Mouse (Mus musculus): ENCODE measurements at regions not wholly inside any gene's neighbourhood (a gene's known extent, or its start where the extent isn't known, plus 50 kb on each side); places are given as distances from the start of the nearest gene placed in this dataset.

- TF ChIP-seq CTCF (IDR thresholded peaks at IDR 0.05) (no peak), EP300 (IDR thresholded peaks at IDR 0.05) (no peak)
- Histone ChIP-seq H3K9ac (replicated peaks; ENCODE audit: low read depth) (no peak overlapping the region), H3K4me1 (ENCODE audit: insufficient read depth, low read depth, low read length) (no peaks in the 10 kb centered on the region), H3K4me3 (ENCODE audit: low read depth, low read length) (no peak overlapping the region), H3K4me2 (replicated peaks; ENCODE audit: low read depth, low read length) (no peak overlapping the region), H3K27me3 (replicated peaks; ENCODE audit: insufficient read depth, low read length) (no peaks in the 10 kb centered on the region), H3K36me3 (ENCODE audit: insufficient read depth, low read length) (no peaks in the 10 kb centered on the region), H3K27ac (ENCODE audit: low read length) (no peak overlapping the region), H3K9me3 (ENCODE audit: low read length) (no peaks in the 10 kb centered on the region)
- DNase-seq (ENCODE audit: low spot score) (no peak), ATAC-seq (no peak)
- 95% methylated on average over 1 of the region's 1 CpGs for WGBS
Measured at GRCm38 (mm10) chr13:6270546-6270945, 277.4 kb upstream of the Pitrm1 start.

DNA sequence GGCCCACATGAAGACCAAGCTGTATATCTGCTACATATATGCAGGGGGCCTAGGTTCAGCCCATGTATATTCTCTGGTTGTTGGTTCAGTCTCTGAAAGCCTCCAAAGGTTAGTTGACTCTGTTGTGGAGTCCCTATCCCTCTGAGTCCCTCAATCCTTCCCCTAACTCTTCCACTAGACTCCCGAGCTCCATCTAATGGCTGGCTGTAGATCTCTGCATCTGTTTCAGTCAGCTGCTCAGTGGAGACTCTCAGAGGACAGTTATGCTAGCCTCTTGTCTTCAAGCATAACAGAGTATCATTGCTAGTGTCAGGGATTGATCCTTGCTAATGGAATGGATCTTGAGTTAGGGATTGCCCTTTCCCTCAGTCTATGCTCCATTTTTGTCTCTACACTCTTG, 275.0 kb upstream of the Pitrm1 start:
- DNase-seq (ENCODE audit: low spot score) (no peak), ATAC-seq (no peak)
- Histone ChIP-seq H3K4me1 (ENCODE audit: insufficient read depth, low read depth, low read length) (no peaks in the 10 kb centered on the region), H3K27me3 (replicated peaks; ENCODE audit: insufficient read depth, low read length) (no peaks in the 10 kb centered on the region), H3K9ac (replicated peaks; ENCODE audit: low read depth) (no peak overlapping the region), H3K27ac (ENCODE audit: low read length) (no peak overlapping the region), H3K4me3 (ENCODE audit: low read depth, low read length) (no peak overlapping the region), H3K9me3 (ENCODE audit: low read length) (no peaks in the 10 kb centered on the region), H3K4me2 (replicated peaks; ENCODE audit: low read depth, low read length) (no peak overlapping the region), H3K36me3 (ENCODE audit: insufficient read depth, low read length) (no peaks in the 10 kb centered on the region)
- 65% methylated on average over 1 of the region's 1 CpGs for WGBS
- no peak for TF ChIP-seq EP300 (IDR thresholded peaks at IDR 0.05)
- 0 out of 2 replicates have a peak, but pooled peaks have one; percentile 11 for TF ChIP-seq CTCF (IDR thresholded peaks at IDR 0.05)

DNA sequence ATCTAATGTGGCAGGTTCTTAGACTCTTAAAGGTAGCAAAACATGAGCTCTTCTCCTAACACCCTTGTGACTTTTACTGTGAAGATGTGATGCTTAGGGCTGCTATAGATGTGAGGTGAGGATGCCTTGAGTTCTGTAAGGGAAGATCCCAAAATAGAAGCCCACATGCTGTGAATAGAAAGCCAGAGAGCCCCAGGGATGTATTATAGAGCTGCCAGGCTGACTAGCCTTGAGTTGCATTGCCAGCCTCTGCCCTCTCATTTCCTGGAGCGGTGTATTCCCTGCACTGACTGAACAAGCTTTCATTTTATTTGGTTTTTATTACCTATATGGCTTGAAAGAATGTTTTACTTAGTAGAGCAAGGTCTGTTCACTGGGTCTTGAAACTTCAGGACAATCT, 267.9 kb upstream of the Pitrm1 start:
- no peaks in the 10 kb centered on the region for H3K9me3 ChIP-seq (ENCODE audit: low read length)
- no peak for DNase-seq (ENCODE audit: low spot score)
- no peak for ATAC-seq
- no peaks in the 10 kb centered on the region for H3K27me3 ChIP-seq (replicated peaks; ENCODE audit: insufficient read depth, low read length)
- no peaks in the 10 kb centered on the region for H3K36me3 ChIP-seq (ENCODE audit: insufficient read depth, low read length)
- H3K27ac ChIP-seq (ENCODE audit: low read length) = no peak overlapping the region
- no peak overlapping the region for H3K4me2 ChIP-seq (replicated peaks; ENCODE audit: low read depth, low read length)
- H3K9ac ChIP-seq (replicated peaks; ENCODE audit: low read depth) = no peak overlapping the region
- H3K4me3 ChIP-seq (ENCODE audit: low read depth, low read length) = no peak overlapping the region
- H3K4me1 ChIP-seq (ENCODE audit: insufficient read depth, low read depth, low read length) = no peaks in the 10 kb centered on the region
- 92% methylated on average over 1 of the region's 1 CpGs for WGBS
- TF ChIP-seq CTCF (IDR thresholded peaks at IDR 0.05) (no peak), EP300 (IDR thresholded peaks at IDR 0.05) (no peak)

DNA sequence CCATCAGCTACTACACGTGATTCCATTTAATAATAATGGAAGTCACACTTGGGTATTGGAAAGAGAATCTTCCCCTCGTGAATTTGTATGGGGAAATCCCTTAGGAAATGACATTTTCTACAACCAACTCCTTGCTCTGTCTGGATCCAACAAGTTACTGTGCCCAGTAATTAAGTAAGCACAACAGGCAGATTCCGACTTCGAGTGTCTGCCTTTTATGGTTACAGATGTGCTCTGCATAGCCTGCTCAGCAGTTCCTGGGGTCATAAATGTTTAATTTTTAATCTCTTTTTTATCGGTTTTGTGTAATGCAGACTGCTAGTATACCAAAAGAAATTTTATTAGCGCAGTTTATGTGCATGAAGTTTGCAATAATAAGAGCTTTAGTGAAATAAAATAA, 259.8 kb upstream of the Pitrm1 start:
- Histone ChIP-seq H3K4me1 (ENCODE audit: insufficient read depth, low read depth, low read length) (no peaks in the 10 kb centered on the region), H3K9me3 (ENCODE audit: low read length) (no peaks in the 10 kb centered on the region), H3K4me3 (ENCODE audit: low read depth, low read length) (no peak overlapping the region), H3K36me3 (ENCODE audit: insufficient read depth, low read length) (no peaks in the 10 kb centered on the region), H3K9ac (replicated peaks; ENCODE audit: low read depth) (no peak overlapping the region), H3K4me2 (replicated peaks; ENCODE audit: low read depth, low read length) (no peak overlapping the region), H3K27me3 (replicated peaks; ENCODE audit: insufficient read depth, low read length) (no peaks in the 10 kb centered on the region), H3K27ac (ENCODE audit: low read length) (no peak overlapping the region)
- TF ChIP-seq CTCF (IDR thresholded peaks at IDR 0.05) (no peak), EP300 (IDR thresholded peaks at IDR 0.05) (no peak)
- no peak for ATAC-seq
- WGBS = 80% methylated on average over 6 of the region's 6 CpGs
- no peak for DNase-seq (ENCODE audit: low spot score)

- Histone ChIP-seq H3K4me2 (replicated peaks; ENCODE audit: low read depth, low read length) (no peak overlapping the region), H3K9ac (replicated peaks; ENCODE audit: low read depth) (no peak overlapping the region), H3K4me1 (ENCODE audit: insufficient read depth, low read depth, low read length) (no peaks in the 10 kb centered on the region), H3K4me3 (ENCODE audit: low read depth, low read length) (no peak overlapping the region), H3K36me3 (ENCODE audit: insufficient read depth, low read length) (no peaks in the 10 kb centered on the region), H3K27me3 (replicated peaks; ENCODE audit: insufficient read depth, low read length) (no peaks in the 10 kb centered on the region), H3K27ac (ENCODE audit: low read length) (no peak overlapping the region), H3K9me3 (ENCODE audit: low read length) (no peaks in the 10 kb centered on the region)
- 50% methylated on average over 3 of the region's 3 CpGs for WGBS
- DNase-seq (ENCODE audit: low spot score) (no peak), ATAC-seq (no peak)
- no peak for TF ChIP-seq EP300 (IDR thresholded peaks at IDR 0.05)
- TF ChIP-seq CTCF (IDR thresholded peaks at IDR 0.05) = peak; percentile 61
Measured at GRCm38 (mm10) chr13:6292098-6292497, 255.9 kb upstream of the Pitrm1 start.

GRCm38 (mm10) chr13:6305718-6306117, 242.2 kb upstream of the Pitrm1 start:
- Histone ChIP-seq H3K36me3 (ENCODE audit: insufficient read depth, low read length) (no peaks in the 10 kb centered on the region), H3K27me3 (replicated peaks; ENCODE audit: insufficient read depth, low read length) (no peaks in the 10 kb centered on the region), H3K27ac (ENCODE audit: low read length) (no peak overlapping the region), H3K9me3 (ENCODE audit: low read length) (no peaks in the 10 kb centered on the region), H3K4me3 (ENCODE audit: low read depth, low read length) (no peak overlapping the region), H3K4me2 (replicated peaks; ENCODE audit: low read depth, low read length) (no peak overlapping the region), H3K9ac (replicated peaks; ENCODE audit: low read depth) (no peak overlapping the region), H3K4me1 (ENCODE audit: insufficient read depth, low read depth, low read length) (no peaks in the 10 kb centered on the region)
- TF ChIP-seq EP300 (IDR thresholded peaks at IDR 0.05) (no peak), CTCF (IDR thresholded peaks at IDR 0.05) (no peak)
- ATAC-seq (no peak), DNase-seq (ENCODE audit: low spot score) (no peak)

GRCm38 (mm10) chr13:6306616-6306988, 241.3 kb upstream of the Pitrm1 start:
- no peak overlapping the region for H3K4me2 ChIP-seq (replicated peaks; ENCODE audit: low read depth, low read length)
- TF ChIP-seq CTCF (IDR thresholded peaks at IDR 0.05) = no peak
- no peak for TF ChIP-seq EP300 (IDR thresholded peaks at IDR 0.05)
- H3K27ac ChIP-seq (ENCODE audit: low read length) = no peak overlapping the region
- H3K9me3 ChIP-seq (ENCODE audit: low read length) = no peaks in the 10 kb centered on the region
- ATAC-seq (no peak), DNase-seq (ENCODE audit: low spot score) (no peak)
- H3K4me1 ChIP-seq (ENCODE audit: insufficient read depth, low read depth, low read length) = no peaks in the 10 kb centered on the region
- no peak overlapping the region for H3K9ac ChIP-seq (replicated peaks; ENCODE audit: low read depth)
- no peaks in the 10 kb centered on the region for H3K36me3 ChIP-seq (ENCODE audit: insufficient read depth, low read length)
- no peak overlapping the region for H3K4me3 ChIP-seq (ENCODE audit: low read depth, low read length)
- H3K27me3 ChIP-seq (replicated peaks; ENCODE audit: insufficient read depth, low read length) = no peaks in the 10 kb centered on the region
- WGBS = 79% methylated on average over 4 of the region's 4 CpGs
